Mouse (Mus musculus) B cell, adult 2 months (primary cell): ENCODE measurements at regions not wholly inside any gene's neighbourhood (a gene's known extent, or its start where the extent isn't known, plus 50 kb on each side); places are given as distances from the start of the nearest gene placed in this dataset.

Experiments used
- DNase-seq, 2 experiments: peaks; one replicate each; pipeline ENCODE4 v3.0.0; 2022

DNA sequence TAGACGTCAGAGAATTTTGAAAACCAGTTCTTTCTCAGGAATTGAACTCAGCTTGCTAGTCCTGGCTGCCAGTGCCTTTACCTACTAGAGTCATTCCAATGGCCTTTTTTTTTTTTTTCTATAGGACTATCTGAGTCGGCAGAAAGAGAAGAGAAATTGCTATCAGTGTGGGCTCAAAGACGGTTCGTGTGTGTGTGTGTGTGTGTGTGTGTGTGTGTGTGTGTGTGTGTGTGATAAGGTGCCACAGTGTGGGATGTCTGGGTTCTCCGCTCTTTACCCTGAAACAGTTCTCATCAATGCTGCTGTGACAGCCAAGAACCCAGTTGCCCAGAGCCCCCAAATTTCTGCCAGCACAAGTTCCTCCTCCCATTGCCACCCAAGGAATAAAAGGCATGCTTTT lies 146.1 kb downstream of the Rybp start:
- DNase-seq, result no peak

DNA sequence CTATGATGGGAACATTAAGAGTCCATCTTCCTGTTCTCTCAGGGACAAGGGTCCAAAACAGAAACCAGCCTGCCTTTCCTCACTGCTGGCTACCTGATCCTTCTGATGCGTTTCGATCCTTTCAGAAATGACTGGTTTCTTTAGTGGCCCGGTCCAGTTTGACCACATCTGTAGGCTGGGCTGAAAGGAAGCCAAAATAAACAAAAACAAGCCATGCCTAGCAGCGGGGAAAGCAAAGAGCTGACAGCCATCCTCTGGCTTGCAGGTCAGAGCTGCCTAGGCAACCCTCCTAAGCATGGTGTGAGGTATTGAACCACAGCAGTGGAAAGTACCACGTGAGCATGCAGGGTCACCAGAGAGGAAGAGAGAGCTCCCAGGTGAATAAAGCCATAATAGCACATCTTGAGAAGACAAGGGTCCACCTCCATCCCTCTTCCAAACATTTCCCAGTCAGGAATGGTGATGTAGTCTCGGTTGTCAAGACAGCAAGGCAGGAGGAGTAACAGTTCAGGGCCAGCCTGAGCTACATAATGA lies 146.6 kb downstream of the Rybp start:
- no peak for DNase-seq

DNA sequence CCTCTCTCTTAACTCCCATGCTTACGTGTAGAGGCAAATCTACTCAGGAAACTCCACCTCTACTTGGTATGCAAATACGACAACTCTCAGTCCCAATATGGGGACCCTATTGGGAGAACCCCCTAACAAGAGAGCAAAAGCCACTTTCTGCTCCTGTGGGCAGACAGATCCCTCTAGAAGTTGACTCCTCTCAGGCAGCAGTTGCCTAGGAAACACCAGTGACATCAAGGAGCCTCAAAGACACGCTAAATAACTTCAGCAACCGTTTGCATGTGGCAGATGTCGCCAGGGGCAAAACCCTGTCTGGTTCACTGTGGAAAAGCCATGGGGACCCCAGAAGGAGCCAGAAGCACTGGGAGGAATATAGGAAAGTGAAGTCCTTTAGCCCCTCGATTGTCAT lies 147.5 kb downstream of the Rybp start:
- DNase-seq, result no peak

DNA sequence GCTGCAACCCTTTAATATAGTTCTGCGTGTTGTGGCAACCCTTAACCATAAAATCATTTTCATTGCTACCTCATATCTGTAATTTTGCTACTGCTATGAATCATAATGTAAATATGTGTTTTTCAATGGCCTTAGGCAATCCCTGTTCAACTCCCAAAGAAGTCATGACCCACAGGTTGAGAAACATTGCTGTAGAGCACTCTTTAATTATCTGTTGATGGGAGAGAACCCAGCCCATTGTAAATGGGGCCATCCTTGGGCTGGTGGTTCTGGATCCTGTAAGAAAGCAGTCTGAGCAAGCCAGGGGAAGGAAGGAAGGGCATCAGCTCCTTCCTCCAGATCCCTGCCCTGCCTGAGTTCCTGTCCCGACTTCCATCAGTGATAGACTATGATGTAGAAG lies 148.6 kb downstream of the Rybp start:
- DNase-seq, result no peak

DNA sequence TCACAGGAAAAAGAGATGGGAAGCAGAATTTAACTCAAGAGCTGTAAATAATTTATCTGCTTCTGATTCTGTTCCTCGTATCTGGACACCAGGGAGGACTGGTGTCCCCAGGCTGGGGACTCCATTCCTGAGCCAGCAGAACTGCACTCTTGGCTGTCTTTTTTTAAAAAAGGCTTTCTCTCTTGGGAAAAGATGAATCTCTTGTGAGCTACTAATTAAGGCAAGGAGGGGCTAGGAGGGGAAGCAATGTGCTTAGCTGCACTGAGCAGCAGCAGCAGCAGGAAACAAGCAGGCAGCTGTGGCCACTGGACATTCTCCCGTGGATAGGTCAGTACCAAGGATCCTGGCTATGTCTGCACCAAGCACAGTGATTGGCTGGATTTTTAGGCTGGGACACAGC lies 152.1 kb downstream of the Rybp start:
- DNase-seq, result no peak

DNA sequence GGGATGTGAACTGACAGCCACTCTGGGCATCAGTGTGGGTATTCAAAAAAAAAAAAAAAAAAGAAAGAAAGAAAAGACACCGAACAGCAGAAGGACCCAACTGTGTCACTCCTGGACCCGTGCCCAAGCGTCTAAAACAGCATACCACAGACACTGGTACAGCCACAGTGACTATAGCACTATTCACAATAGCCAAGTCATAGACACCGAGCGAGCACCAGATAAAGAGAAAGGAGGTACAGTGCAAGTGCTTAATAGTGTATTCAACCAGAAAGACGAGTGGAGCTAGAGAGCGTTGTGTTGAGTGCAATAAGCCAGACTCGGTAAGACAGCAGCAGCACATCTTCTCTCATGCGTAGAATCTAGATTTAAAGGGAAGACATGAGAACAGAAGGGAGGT lies 153.3 kb downstream of the Rybp start:
- no peak for DNase-seq

DNA sequence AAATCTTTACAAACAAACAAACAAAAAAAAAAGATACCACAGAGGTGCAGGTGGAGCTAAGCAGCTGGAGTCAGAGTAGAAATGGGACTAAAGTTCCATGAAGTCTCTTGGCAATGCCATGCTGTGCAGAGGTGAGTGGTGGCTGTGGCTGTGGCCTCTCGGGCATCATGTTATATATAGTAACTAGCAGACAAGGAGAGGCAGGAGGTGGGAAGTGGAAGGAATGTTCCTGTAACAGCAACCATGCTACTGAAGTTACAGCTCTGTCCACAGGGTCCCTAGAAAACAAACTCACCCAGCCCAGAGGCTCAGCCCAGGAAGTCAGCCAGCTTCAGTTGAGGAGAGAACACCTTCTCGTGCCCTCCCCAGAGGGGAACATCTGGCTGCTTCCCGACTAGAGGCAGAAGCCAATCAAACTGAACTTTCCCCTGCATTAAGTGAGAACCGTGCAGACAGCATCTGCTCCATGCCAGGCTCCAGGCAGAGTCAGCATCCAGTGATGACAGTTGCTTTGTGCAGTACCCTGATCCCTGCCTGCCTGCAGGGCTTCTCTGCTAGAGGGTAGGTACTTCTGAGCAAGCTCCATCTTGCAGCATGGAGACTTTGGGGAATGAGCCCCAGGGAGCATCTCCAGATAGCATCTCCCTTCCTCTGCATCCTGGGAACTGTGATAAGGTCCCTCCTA lies 154.2 kb downstream of the Rybp start:
- no peak for DNase-seq

DNA sequence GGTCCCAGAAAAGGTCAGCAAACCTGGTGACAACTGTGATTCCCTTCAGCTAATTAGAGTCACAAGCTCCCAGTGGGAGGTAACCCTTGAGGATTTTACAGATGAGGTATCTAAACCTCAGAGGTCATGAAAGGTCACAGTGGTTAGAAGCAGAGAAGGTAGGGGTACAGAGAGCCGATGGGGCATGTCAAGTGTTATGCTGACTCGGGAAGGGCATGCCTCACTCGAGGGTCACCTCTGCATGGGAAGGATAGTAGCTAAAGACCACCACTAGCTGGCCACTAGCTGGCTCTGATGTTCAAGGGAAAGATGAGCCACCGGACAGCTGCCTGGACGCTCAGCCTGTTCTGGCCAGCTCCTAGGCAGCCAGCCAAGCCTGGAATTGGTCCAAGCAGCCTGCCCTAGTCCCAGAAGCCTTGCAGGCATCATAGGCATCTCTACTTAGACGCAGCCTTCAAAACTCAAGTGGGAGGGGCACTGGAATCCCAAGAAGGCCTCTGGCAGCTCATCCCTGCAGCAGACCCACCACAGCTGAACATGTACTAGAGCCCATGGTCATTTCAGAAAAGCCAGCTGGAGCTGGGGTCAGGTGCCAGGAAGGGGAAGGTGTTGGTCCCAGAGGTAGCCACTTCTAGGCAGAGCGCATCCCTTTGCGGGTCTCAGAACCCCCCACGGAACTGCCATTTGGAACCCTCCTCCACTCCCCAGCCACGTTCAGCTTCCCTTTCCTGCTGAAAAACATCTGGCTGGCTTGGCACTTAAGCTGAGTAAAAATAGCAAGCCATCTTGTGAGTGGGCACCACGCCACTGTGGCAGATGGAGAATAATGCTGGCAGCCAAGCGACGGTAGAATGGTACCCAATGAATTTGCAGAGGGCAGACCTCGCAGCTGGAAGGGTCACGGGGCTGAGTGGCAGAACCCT lies 159.8 kb downstream of the Rybp start:
- DNase-seq, result no peak

DNA sequence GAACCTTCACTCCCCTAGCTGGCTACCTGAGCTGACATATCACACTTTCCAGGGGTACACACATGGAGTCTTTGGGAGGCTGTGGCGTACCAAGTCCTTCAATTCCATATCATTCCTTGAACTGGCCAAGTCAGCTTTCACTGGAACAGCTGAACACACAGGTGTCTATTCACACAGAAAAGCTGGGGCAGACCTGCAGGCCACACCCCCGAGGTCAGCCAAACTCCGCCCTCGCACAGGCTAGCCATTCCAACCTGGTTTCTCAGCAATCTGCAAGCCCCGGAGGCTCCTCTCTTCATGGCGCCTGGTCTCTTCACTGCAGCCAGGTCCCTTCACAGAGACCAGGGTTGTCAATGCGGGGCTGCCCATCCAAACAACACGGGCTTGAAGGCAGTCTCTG lies 160.5 kb downstream of the Rybp start:
- DNase-seq, result no peak

DNA sequence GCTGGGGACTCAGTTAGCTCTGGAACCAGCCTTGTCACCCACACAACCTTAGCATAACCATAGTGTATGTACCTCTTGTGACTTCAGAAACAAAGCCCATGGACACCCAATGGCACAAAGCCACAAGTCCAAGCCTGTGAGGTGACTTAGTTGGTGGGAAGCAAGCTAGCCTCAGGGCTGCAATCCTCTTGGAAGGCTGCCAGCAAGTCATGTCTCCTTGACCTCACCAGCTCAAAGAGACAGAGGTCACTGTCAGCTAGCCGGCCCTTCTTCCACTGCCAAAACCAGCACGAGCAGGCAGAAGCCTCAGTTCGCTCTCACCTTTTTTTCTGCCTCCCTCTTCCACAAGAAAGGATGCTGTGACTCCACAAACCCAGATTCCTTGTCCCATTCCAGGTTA lies 161.0 kb downstream of the Rybp start:
- DNase-seq, result no peak

DNA sequence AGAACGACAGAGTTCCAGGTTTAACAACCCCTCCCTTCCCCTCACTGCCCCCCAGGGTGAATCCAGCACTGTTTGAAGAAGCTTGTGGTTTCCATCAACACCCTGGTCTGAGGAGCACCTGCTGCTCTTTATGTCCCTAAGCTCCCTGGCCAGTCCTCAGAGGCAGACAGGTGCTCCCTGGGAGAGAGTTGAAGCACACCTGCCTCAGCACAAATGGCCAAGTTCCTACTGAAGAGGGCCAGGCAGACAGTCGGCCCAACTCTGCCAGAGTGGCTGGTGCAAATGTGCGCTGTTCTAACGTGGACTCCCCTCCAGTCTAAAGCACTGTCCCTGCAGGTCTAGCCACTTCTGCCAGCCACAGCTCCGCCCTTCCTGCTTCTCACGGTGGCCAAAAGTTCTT lies 166.0 kb downstream of the Rybp start:
- no peak for DNase-seq

DNA sequence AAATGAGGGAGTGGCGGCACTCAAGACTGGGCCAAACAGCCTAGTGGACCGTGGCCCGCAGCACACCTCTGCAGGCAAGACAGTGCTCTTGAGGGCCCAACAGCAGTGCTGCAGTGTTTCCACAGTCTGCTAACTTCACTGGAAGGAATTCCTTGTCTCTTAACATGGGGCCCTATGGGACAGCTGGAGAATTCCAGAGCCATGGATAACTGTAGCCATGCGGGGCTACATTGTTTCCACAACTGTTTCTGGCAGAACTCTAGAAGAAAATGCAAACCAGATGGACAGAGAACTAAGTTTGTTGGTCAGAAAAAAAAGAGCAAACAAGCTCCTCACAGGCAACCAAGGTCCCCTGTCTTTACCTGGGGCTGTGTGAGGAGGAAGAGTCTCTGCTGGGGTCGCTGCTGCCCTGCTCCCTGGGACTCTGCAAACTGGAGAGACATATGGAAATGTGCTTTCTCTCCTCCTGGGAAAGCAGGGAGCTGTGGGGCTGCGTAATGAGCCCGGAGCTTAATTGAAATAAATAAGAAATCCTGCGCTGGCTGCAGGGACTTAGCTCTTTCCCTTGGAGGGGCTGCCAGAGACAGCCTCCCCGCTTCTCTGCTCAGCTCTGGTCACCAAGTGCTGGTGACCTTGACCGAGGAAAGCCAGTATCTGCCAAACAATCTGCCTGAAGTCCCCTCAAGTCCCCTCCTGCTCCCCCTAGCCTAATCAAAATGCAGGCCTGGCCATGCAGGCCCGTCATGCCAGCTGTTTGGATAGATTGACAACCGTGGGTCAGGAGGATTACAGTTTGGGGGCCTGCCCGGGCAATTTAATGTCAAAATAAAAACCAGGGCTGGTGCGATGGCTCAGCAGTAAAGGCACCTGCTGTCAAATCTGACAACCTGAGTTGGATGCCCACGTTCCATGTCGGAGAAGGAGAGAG lies 167.0 kb downstream of the Rybp start:
- no peak for DNase-seq

DNA sequence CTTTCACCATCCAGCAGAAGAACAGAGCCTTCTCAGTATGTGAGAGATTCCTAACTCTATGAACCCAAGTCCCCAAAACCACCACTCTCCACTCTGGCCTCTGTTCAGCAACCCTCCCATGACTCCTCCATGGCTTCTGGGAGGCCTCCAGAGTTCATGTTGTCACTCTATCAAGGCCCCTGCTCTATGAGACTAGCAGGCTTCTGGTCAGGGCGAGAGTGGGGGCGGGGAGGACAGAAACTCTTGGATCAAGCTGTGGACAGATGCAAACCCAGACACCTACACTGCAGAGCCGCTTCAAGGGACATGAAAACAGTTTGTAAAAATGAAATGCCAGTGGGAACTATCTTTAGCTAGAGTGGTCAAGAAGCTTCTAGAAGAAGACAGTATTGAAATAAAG lies 170.2 kb downstream of the Rybp start:
- no peak for DNase-seq

DNA sequence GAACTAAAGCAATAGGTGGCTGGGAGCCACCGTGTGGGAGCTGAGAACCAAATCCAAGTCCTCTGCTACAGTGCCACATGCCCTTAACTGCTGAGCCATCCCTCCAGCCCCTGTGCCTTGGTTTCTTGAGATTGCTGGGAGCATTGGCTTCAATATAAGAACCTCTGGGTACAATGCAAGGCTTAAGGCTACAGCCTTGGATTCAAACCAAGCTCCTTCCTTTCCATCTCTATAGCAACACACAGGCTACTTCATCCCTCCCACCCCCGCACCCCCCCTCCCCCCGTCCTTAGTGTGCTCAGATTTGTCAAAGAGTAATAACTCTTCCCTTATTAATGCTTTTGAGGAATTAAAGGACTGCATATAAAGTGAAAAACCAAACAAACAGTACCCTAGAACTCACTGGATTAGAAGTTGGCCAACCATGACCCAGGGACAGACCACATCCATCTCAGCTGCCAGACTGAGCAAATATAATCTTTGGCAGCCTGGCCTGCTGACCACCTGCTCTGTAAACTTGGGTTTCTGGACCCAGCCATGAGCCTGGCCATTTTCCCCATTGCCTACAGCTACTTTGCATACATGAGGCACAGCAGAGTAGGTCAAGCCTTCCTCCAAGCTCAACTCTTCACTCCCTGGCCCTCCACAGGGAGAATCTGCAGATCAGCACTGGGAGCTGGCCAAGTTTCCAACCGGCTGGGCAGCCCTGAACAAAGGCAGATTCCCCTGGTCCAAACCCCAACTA lies 173.7 kb downstream of the Rybp start:
- no peak for DNase-seq

DNA sequence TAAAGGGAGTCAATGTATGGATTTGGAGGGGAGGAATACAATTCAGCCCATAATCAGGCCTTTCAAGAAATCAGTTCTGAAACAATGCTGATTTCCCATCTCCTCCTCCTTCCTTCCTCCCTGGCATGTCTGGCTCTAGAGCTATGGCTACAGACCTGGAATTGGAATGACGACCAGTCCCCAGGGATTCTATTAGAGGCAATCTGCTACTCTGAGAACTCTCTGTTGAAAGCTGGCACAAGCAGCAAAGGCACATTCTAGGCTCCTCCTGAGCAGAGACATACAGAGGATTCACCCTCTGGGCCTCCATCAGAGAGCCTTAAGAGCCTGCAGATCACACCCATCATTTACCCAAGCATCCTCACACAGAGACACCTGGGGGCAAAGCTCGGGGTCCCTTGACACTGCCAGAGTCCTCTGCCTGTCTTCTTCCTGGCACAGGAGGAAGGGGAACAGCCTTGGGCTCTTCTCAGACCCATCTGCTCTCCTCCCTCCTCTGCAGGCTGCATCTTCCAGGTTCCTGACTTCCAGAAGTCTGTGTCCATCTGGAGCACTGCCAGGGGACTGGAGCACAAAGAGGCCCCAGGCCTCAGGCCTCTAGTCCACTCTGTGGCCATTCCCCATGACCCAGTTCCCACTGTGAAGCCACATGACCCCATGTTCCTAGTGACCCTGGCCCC lies 176.2 kb downstream of the Rybp start:
- DNase-seq, result no peak

DNA sequence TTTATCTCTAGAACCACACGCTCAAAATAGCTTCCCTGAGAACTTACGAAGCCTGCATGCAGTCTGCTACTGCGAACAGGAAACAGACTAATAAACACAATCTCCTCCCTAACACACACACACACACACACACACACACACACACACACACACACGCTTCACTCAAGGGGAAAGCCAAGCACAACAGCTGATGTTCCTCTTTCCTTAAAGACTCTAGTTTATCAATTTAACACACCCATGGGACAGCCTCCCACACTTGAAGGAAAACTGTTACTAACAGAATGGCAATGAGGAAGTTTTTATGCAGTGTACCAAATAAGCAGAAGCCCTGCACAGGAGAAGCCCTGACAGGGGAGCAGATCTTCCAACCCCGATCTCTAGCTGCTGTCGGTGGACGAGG lies 177.3 kb downstream of the Rybp start:
- peak; percentile 20 to 47 for DNase-seq

DNA sequence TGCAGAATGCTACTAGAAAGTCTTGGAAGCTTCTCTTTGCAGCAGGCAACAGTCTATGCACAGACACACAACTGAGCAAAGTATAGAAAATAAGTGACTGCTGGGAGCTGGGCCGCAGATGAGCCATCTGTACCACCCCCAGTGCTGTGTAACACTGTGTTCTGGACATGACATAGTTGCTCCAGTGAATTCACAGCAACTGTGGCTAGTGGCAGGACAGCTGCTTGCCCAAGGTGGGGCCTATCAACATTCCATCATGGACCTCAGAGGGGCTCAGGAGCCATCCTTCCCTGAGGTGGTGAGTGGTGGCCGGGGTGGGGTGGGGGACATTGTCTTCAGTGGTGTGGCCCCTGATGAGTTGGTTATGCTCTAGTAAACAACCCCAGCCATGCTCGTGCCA lies 177.9 kb downstream of the Rybp start:
- DNase-seq, result no peak

DNA sequence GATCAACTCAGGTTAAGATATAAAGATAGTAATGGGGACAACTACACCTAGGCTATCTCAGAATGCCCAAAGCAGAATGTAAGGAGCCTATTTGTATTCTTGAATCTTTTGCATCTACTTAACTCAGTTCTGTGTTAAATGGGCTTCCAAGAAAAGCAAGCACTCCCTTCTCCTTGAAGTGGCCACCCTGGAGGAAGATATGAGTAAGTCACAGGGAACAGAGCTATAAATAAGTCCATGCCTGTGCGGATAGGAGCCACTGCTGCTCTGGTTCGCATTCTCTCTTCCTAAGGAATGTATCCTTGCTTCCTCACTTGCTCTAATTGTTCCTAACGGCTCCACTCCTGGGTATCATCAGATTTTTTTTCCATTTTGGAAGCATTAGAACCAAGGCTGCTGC lies 179.8 kb downstream of the Rybp start:
- no peak for DNase-seq

DNA sequence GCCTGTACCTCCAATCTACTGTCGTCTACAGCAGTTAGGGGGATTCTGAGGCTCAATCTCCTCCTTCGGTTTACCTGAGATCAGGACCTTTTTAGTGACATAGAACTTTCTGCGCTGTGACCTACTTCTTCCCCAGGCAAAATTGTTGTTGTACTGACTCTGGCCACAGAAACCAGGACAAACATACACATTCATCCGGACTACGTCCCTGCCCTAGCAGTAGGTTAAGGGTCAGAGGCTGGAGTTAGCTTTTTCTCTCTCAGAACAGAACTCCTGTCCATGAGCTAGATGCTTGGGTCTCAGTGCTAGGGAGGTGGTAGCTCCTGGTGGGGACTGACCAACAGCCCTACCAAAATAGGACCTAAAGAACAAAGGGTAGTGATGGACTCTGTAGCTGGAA lies 180.2 kb downstream of the Rybp start:
- DNase-seq, result no peak

DNA sequence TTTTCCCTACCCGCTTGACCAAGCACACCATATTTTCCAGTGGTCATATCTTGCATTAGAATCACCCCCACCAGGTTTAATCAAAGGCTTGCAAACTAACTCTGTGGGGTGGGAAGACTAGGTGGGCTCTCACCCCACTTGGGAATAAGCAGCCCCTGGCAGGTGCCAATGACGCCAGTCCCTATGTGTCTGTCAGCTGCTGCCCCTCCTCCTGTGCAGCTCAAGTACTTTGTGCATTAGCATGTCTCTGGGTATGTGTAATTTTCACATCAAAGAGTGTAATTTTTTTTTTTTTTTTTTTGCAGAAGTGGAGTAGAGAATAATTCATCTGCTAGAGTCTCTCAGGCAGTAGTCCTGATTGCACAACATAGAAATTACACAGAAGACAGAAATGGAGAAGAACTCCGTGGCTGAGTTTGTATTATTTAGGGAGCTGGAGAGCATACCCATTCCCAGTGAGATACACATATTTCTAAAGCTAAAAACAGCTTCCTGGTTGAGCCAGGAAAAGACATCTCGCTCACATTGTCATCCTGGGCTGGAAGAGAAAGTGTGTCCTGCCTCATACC lies 186.6 kb downstream of the Rybp start:
- no peak for DNase-seq

DNA sequence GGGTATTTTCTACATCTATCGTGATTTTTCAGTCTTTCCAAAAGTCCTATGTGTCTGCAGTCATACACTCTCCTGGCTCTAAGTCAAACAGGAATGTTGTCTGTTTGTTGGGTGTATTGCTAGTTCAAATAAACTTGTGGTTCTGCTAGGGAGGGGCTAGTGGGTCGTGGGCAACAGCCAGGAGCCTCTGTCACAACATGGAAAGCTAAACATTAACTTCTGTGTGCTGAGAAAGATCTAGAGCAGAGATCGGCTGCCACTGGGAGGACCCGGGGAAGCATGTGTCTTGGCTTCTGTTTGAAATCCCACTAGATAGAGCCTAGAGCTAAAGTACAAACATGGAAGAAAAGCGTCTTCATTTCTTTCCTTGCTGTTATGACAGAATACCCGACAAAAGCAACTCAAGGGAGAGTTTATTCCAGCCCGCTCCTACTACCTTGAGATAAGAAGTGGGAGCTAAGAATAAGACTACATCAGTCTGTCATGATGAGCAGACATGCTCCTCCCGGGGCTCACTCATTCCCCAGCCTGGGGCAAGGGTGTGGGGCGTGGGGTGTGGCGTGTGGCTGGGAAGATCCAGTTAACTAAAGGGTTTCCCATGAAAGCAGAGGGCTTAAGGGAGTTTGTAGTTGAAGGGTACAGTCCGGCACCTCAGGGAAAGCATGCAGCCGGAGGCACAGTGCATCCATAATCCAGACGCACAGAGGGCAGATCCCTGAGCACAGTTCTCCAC lies 190.7 kb downstream of the Rybp start:
- no peak for DNase-seq
